Mouse (Mus musculus) kidney, postnatal 36 days (tissue): ENCODE measurements at regions not wholly inside any gene's neighbourhood (a gene's known extent, or its start where the extent isn't known, plus 50 kb on each side); places are given as distances from the start of the nearest gene placed in this dataset.

ENCODE experiments used
- DNase-seq, 2 experiments: peaks; one replicate each; pipeline ENCODE4 v3.0.0; 2021 to 2022; ENCODE audit warnings: mixed read lengths in 2 of 2

- peak; percentile 57 to 71 for DNase-seq
Observed at GRCm38 (mm10) chr5:136619315-136620231, 52.3 kb upstream of the Cux1 start.

GRCm38 (mm10) chr5:136620234-136620633 lies 52.9 kb upstream of the Cux1 start:
- no peak for DNase-seq

GRCm38 (mm10) chr5:136621336-136622125 lies 54.2 kb upstream of the Cux1 start:
- peak; percentile 48 to 71 for DNase-seq

GRCm38 (mm10) chr5:136622152-136622551 lies 54.9 kb upstream of the Cux1 start:
- no peak for DNase-seq

- DNase-seq: peak; percentile 80 to 91
Observed at GRCm38 (mm10) chr5:136622721-136623542, 55.6 kb upstream of the Cux1 start.

- DNase-seq: no peak
Observed at GRCm38 (mm10) chr5:136623791-136624190, 56.5 kb upstream of the Cux1 start.

GRCm38 (mm10) chr5:136625176-136625991 lies 58.1 kb upstream of the Cux1 start:
- DNase-seq: no peak

- no peak for DNase-seq
Observed at GRCm38 (mm10) chr5:136626142-136626771, 59.0 kb upstream of the Cux1 start.

- DNase-seq: no peak
Observed at GRCm38 (mm10) chr5:136626891-136627290, 59.6 kb upstream of the Cux1 start.

- DNase-seq: peak in 1 of 2 experiments; percentile 33
Observed at GRCm38 (mm10) chr5:136627671-136628292, 60.5 kb upstream of the Cux1 start.

- no peak for DNase-seq
Observed at GRCm38 (mm10) chr5:136628502-136628901, 61.2 kb upstream of the Cux1 start.

- no peak for DNase-seq
Observed at GRCm38 (mm10) chr5:136632286-136632685, 60.7 kb upstream of the Myl10 start.

GRCm38 (mm10) chr5:136633901-136634300 lies 59.0 kb upstream of the Myl10 start:
- no peak for DNase-seq

GRCm38 (mm10) chr5:136635119-136635518 lies 57.8 kb upstream of the Myl10 start:
- no peak for DNase-seq

GRCm38 (mm10) chr5:136636476-136636875 lies 56.5 kb upstream of the Myl10 start:
- DNase-seq: no peak

GRCm38 (mm10) chr5:136637872-136638271 lies 55.1 kb upstream of the Myl10 start:
- DNase-seq: no peak

- no peak for DNase-seq
Observed at GRCm38 (mm10) chr5:136640871-136641619, 51.9 kb upstream of the Myl10 start.

- DNase-seq: no peak
Observed at GRCm38 (mm10) chr5:136642208-136642607, 50.7 kb upstream of the Myl10 start.
